Mouse (Mus musculus) stomach, postnatal 0 days (tissue): ENCODE measurements around the gene Tppp3. TPM values are rescaled to one million over a fixed set of nuclear protein-coding genes. Genes with fewer than 3 reads are reported as not detected.

Experiments used
- ATAC-seq: fragments of 200-750 bp; cut with Nextera tagmentation; 2 replicates; pipeline ENCODE4 v1.8.0; 2017; ENCODE audit not compliant: low FRiP score, low TSS enrichment
- DNase-seq: peaks from one replicate; pipeline ENCODE4 v3.0.0-alpha.2; 2016; ENCODE audit warnings: low spot score
- H3K27ac ChIP-seq: fragments of 300-500 bp; sonication (generic); replicated peaks from 2 replicates; pipeline ENCODE4 v1.5.1; 2014; ENCODE audit warnings: mild to moderate bottlenecking, control low read depth
- H3K27me3 ChIP-seq: fragments of 300-500 bp; sonication (generic); 2 replicates; pipeline ENCODE4 v1.6.1; 2014; ENCODE audit warnings: low read length; ENCODE audit not compliant: control insufficient read depth, insufficient read depth
- H3K36me3 ChIP-seq: fragments of 300-500 bp; sonication (generic); 2 replicates; pipeline ENCODE4 v1.6.1; 2014; ENCODE audit warnings: low read length, mixed read lengths; ENCODE audit not compliant: control insufficient read depth, insufficient read depth
- H3K4me1 ChIP-seq: fragments of 300-500 bp; sonication (generic); replicated peaks from 2 replicates; pipeline ENCODE4 v1.6.1; 2014; ENCODE audit warnings: antibody characterized with exemption; ENCODE audit not compliant: control insufficient read depth, insufficient read depth
- H3K4me2 ChIP-seq: fragments of 300-500 bp; sonication (generic); replicated peaks from 2 replicates; pipeline ENCODE4 v1.6.1; 2014; ENCODE audit warnings: low read depth, mild to moderate bottlenecking, control low read depth, moderate library complexity
- H3K4me3 ChIP-seq: fragments of 300-500 bp; sonication (generic); 2 replicates; pipeline ENCODE4 v1.5.1; 2014; ENCODE audit warnings: low read depth, low read length, control low read depth
- H3K9ac ChIP-seq: fragments of 300-500 bp; sonication (generic); 2 replicates; pipeline ENCODE4 v1.6.1; 2014; ENCODE audit warnings: mild to moderate bottlenecking, low read length, control low read depth, mixed read lengths
- H3K9me3 ChIP-seq: fragments of 300-500 bp; sonication (generic); 2 replicates; pipeline ENCODE4 v1.6.1; 2016; ENCODE audit warnings: low read length; ENCODE audit not compliant: control insufficient read depth
- CTCF ChIP-seq: IDR thresholded peaks from 2 replicates; pipeline ENCODE4 v1.5.1; 2016; ENCODE audit warnings: antibody characterized with exemption, low read depth, mild to moderate bottlenecking, moderate library complexity
- EP300 ChIP-seq: optimal IDR thresholded peaks from 2 replicates; pipeline ENCODE3; 2016; ENCODE audit warnings: antibody characterized with exemption
- WGBS: fragments of 180-500 bp; shearing (Covaris S2); extraction: QIAGEN DNeasy Blood & Tissue Kit; methylation state at CpG from one replicate; pipeline ENCODE4 v1.1.7; 2014; 5-methylcytosine and 5-hydroxymethylcytosine counted together
- polyA plus RNA-seq: library from polyadenylated mRNA; unstranded; fragments of >200 nt; fragmentation: Nextera tagmentation; extraction: Ambion mirVana; gene quantifications from 2 replicates; pipeline ENCODE4 v1.2.1, GENCODE M21; 2015

The Tppp3 gene
- polyA plus RNA-seq, 1 experiment from 2014 or later, result 99.8 TPM

DNA sequence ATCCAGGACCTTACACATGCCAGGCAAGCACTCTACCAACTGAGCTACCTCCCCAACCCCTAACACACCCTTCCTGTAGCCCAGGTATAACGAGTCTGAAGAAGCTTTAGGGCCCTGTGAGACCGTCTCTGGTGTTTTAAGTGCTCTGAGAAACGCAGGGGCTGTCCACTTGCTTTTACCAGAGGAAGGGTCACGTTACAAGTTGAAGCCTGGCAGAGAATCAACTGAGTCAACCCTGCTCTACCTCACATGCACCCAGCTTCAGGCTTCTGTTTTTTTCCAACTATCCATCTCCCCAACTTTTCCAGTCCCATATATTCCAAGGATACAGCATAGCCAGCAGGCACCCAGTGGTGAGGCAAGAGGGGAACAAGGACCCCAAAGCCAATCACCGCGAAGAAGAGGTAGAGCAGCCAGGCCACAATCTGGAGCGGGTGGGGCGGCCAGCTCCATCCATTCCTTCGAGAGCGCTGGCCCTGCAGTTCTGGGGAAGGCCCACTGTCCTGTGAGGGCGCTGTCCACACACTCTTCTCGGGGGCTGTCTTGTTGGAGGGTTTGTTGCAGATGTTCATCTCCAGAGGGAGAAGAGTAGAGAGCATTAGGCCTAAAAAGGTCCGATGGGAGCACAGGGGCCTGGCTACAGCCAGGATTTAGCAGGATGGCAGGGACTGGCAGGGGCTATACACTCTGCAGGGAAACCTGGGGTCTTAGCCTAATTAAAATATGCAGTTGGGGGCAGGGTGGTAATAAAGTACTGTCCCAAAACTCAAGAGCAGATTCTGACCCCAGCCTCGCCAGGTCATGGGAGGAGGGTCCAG lies 12.1 kb upstream of the Tppp3 start:
- H3K36me3 ChIP-seq, result peaks cover 10% of the 10 kb centered on the region
- H3K9me3 ChIP-seq, result no peaks in the 10 kb centered on the region
- DNase-seq (peak; percentile 65), ATAC-seq (peak; percentile 64)
- WGBS, result 51% methylated on average over 14 of the region's 14 CpGs
- H3K4me3 ChIP-seq, result no peak overlapping the region
- H3K4me1 ChIP-seq, result no peaks in the 10 kb centered on the region
- 0 out of 2 replicates have a peak overlapping the region, but pooled peaks have one; percentile 27 for H3K9ac ChIP-seq
- H3K27me3 ChIP-seq, result no peaks in the 10 kb centered on the region
- TF ChIP-seq CTCF (peak; percentile 82), EP300 (no peak)
- 0 out of 2 replicates have a peak overlapping the region, but pooled peaks have one; percentile 30 for H3K27ac ChIP-seq
- no peak overlapping the region for H3K4me2 ChIP-seq

GRCm38 (mm10) chr8:105482123-105482522 lies 10.8 kb upstream of the Tppp3 start:
- 78% methylated on average over 8 of the region's 8 CpGs for WGBS
- no peak overlapping the region for H3K4me2 ChIP-seq
- no peaks in the 10 kb centered on the region for H3K4me1 ChIP-seq
- no peaks in the 10 kb centered on the region for H3K27me3 ChIP-seq
- no peak overlapping the region for H3K27ac ChIP-seq
- no peak for TF ChIP-seq CTCF
- ATAC-seq (no peak), DNase-seq (no peak)
- no peaks in the 10 kb centered on the region for H3K9me3 ChIP-seq
- H3K36me3 ChIP-seq, result peaks cover 11% of the 10 kb centered on the region
- H3K9ac ChIP-seq, result no peak overlapping the region
- no peak overlapping the region for H3K4me3 ChIP-seq

DNA sequence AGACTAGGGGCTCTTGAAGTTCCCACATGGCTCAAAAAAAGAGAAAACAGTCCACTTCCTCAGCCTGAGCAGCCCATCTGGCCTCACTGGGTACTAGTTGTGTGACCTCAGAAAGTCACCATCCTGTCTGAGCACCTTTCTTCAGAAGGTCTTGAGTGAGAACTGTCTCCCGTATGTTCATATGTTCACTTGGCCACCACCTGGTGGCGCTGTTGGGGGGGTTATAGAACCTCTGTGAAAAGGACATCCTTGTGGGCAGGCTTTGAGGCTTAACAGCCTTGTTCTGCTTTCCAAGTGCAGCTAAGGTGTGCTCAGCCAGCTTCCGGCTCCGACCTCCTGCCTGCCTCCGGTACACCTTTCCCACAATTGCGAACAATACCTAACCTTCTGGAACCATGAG lies 10.1 kb upstream of the Tppp3 start:
- TF ChIP-seq EP300, result no peak
- peak; percentile 80 for TF ChIP-seq CTCF
- H3K4me3 ChIP-seq, result no peak overlapping the region
- no peak for ATAC-seq
- H3K36me3 ChIP-seq, result peaks cover 11% of the 10 kb centered on the region
- no peak overlapping the region for H3K27ac ChIP-seq
- H3K9ac ChIP-seq, result no peak overlapping the region
- WGBS, result 76% methylated on average over 6 of the region's 6 CpGs
- H3K4me1 ChIP-seq, result no peaks in the 10 kb centered on the region
- H3K4me2 ChIP-seq, result no peak overlapping the region
- H3K9me3 ChIP-seq, result no peaks in the 10 kb centered on the region
- peak; percentile 63 for DNase-seq
- no peaks in the 10 kb centered on the region for H3K27me3 ChIP-seq

GRCm38 (mm10) chr8:105481013-105481412 lies 9.7 kb upstream of the Tppp3 start:
- no peak for ATAC-seq
- Histone ChIP-seq H3K4me1 (no peaks in the 10 kb centered on the region), H3K4me3 (no peak overlapping the region), H3K9me3 (no peaks in the 10 kb centered on the region), H3K27ac (no peak overlapping the region), H3K4me2 (no peak overlapping the region), H3K27me3 (no peaks in the 10 kb centered on the region), H3K36me3 (peaks cover 14% of the 10 kb centered on the region), H3K9ac (no peak overlapping the region)
- DNase-seq, result no peak
- 44% methylated on average over 2 of the region's 2 CpGs for WGBS
- TF ChIP-seq CTCF (no peak), EP300 (no peak)

DNA sequence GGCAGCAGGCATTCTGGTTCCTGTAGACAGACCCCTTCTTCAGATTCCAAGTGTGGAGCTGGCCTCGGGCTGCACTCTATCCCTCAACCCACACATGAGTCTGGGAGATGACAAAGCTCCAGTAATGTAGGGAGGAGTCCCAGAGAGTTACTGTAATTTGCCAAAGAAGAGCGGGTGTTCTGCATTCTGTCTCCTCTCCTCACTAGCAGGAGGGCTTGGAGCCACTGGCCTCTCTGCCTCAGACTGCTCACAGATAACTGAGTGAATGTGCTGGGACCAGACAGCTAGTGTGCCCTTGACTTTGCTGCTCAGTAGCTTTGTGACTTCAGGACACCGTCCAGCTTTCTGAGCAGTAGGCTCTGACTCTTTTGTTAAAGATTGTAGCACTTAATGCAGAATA lies 6.5 kb upstream of the Tppp3 start:
- H3K4me2 ChIP-seq, result no peak overlapping the region
- 68% methylated on average over 3 of the region's 3 CpGs for WGBS
- H3K9ac ChIP-seq, result no peak overlapping the region
- no peak overlapping the region for H3K4me3 ChIP-seq
- no peak overlapping the region for H3K27ac ChIP-seq
- H3K4me1 ChIP-seq, result no peaks in the 10 kb centered on the region; the same call in 1 of the 2 replicates
- no peak for ATAC-seq
- no peak for DNase-seq
- TF ChIP-seq CTCF (no peak), EP300 (no peak)
- H3K27me3 ChIP-seq, result no peaks in the 10 kb centered on the region
- H3K36me3 ChIP-seq, result peaks cover 14% of the 10 kb centered on the region
- H3K9me3 ChIP-seq, result no peaks in the 10 kb centered on the region
